Mouse (Mus musculus): ENCODE results near the gene Zfp330. TPM values are rescaled to one million over a fixed set of nuclear protein-coding genes. Genes with fewer than 3 reads are reported as not detected.

Gene Zfp330
- 82.2 and 83.8 TPM in 2 replicates for polyA plus RNA-seq (2015; fragmentation: Nextera tagmentation; extraction: Ambion mirVana)

DNA sequence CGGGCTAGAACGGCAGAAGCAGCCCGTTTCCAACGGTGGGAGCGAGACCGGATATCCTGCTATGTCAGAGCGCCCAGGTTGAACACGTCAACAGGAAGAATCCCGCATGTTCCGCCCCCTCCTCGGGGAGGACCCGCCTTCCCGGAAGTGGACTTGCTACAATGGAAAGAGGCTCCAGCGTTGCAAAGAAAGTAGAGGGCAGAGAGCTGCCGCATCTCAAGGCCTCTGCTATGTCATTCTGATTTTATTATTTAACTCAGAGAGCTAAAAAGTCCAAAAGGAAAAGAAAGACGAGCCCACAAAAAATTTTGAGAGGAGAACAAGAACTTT lies at the start of gene Zfp330:
Gene Zfp330, minus strand, starts transcription at position 68 of the 330 bp plus-strand sequence.
- Histone ChIP-seq H3K27ac (replicated peaks) (peak within 1 kb of the TSS; percentile 73), H3K27me3 (no peaks in the 10 kb centered on the region), H3K9me3 (no peaks in the 10 kb centered on the region), H3K4me1 (peaks cover 17% of the 10 kb centered on the region), H3K4me3 (peak within 1 kb of the TSS; percentile 65), H3K36me3 (peaks cover 30% of the 10 kb centered on the region), H3K9ac (replicated peaks) (peak within 1 kb of the TSS; percentile 78), H3K4me2 (replicated peaks) (peak within 1 kb of the TSS; percentile 84)
- WGBS, result under 1% methylated on average over 16 of the region's 16 CpGs
- peak; percentile 100 for ATAC-seq (replicated peaks)

GRCm38 (mm10) chr8:82777945-82778344 lies 4.0 kb upstream of the Zfp330 start:
- no peak overlapping the region for H3K27ac ChIP-seq (replicated peaks)
- no peaks in the 10 kb centered on the region for H3K9me3 ChIP-seq
- H3K4me2 ChIP-seq (replicated peaks), result no peak overlapping the region
- WGBS, result 91% methylated on average over 3 of the region's 3 CpGs
- H3K4me3 ChIP-seq, result no peak overlapping the region
- no peak for ATAC-seq (replicated peaks)
- no peaks in the 10 kb centered on the region for H3K36me3 ChIP-seq
- H3K27me3 ChIP-seq, result no peaks in the 10 kb centered on the region
- no peak overlapping the region for H3K9ac ChIP-seq (replicated peaks)
- peaks cover 13% of the 10 kb centered on the region for H3K4me1 ChIP-seq

DNA sequence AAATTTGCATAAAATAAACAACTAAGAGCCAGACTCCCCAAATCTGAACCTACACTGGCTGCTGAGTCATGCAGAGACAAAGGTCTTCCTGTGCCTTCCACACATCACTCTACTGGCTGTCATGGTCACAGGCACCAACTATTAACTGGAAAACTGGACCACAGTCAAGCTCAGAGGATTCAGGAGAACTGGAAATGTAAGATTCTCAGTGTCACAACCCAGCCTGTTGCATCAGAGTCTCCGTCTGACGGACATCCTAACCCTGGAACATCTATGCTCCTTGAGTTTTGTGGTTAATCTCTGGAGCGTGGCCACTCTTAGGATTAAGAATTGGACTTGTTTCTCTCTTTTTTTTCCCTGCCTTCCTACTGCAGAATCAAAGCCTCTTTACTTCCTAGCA lies 3.4 kb upstream of the Zfp330 start:
- Histone ChIP-seq H3K36me3 (peaks cover 3% of the 10 kb centered on the region; the same call in 1 of the 2 replicates), H3K27ac (replicated peaks) (no peak overlapping the region), H3K9me3 (no peaks in the 10 kb centered on the region), H3K4me2 (replicated peaks) (no peak overlapping the region), H3K4me1 (peaks cover 17% of the 10 kb centered on the region), H3K9ac (replicated peaks) (no peak overlapping the region), H3K4me3 (no peak overlapping the region), H3K27me3 (no peaks in the 10 kb centered on the region)
- ATAC-seq (replicated peaks), result no peak
- 85% methylated on average over 3 of the region's 3 CpGs for WGBS

DNA sequence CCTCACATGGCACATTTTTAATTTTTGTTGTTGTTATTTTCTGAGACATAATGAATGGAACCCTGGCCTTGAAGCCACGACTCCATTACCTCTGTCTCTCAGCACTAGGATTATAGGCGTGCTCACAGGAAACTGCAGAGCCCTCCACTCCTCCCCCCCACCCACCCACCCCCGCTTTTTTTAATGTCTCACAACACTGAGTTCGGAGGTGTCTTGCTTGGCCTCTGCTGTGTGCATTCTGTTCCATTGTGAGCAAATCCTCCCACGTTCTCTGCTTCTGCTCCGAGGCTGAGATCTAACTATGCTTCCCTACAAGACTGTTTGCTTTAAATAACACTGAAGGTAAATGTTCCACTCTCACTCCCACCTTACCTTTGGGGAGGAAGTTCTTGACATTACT lies 522 bp upstream of the Zfp330 start:
- H3K9ac ChIP-seq (replicated peaks), result peak overlapping the region; percentile 78
- ATAC-seq (replicated peaks), result peak; percentile 65
- peak overlapping the region; percentile 84 for H3K4me2 ChIP-seq (replicated peaks)
- H3K4me3 ChIP-seq, result peak overlapping the region; percentile 65
- H3K27me3 ChIP-seq, result no peaks in the 10 kb centered on the region
- H3K9me3 ChIP-seq, result no peaks in the 10 kb centered on the region
- peak overlapping the region; percentile 73 for H3K27ac ChIP-seq (replicated peaks)
- peaks cover 17% of the 10 kb centered on the region for H3K4me1 ChIP-seq
- peaks cover 30% of the 10 kb centered on the region for H3K36me3 ChIP-seq
- 45% methylated on average over 6 of the region's 6 CpGs for WGBS

DNA sequence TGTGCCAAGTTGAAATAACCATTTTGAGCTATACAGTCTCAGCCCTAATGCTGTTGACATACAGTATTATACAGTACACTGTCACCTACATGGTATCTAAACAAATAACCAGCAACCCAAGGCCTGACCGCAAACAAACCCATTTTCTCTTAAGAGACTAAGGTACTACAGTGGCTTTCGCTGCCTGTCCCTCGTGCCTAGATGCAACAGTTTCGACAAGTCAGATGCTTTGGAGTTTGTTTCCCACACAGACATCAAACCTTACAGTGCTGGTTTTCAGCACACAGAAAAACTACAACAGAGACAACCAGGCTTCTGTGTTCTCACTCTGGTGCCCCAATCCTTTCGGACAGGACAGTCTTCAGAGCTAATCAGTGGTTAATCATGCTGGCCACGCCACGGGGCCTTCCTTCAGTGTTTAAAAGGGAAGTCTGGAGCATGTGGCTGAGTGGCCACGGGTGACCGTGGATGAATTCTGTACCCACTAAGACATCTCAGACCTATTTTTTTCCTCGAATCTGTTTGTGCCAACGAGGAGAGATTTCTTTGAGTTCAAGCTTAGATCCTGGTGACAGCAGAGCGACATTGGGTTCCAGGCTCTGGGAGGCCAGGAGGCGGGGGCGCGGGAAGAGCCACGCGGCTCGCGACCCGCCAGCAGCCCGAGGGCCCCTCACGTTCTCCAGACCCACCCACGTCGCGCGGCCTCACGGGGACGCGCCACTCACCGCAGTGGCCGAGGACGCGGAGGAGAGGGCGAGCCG lies 448 bp downstream of the Zfp330 start:
- Histone ChIP-seq H3K9ac (replicated peaks) (peak overlapping the region; percentile 78), H3K4me1 (peaks cover 17% of the 10 kb centered on the region), H3K27ac (replicated peaks) (peak overlapping the region; percentile 73), H3K27me3 (no peaks in the 10 kb centered on the region), H3K4me3 (peak overlapping the region; percentile 65), H3K4me2 (replicated peaks) (peak overlapping the region; percentile 84), H3K36me3 (peaks cover 34% of the 10 kb centered on the region), H3K9me3 (no peaks in the 10 kb centered on the region)
- ATAC-seq (replicated peaks), result peak; percentile 45; the same call in 1 of the 2 replicates
- WGBS, result 5% methylated on average over 35 of the region's 35 CpGs

DNA sequence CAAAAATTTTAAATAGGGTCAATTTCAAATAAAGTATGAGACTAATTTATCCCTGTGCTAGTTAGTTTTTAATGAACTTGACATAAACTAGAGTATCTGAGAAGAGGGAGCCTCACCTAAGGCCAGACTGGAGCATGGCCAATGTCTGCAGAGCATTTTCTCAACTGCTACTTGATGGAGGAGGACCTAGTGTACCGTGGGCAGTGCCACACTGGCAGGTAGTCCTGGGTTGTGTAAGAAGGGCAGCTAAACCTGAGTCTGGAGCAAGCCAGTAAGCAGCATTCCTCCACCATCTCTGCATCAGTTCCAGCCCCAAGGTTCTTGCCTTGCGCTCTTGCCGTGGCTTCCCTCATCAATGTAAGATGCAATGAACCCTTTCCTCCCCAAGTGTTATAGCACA lies 3.1 kb downstream of the Zfp330 start:
- H3K27ac ChIP-seq (replicated peaks), result no peak overlapping the region
- no peak overlapping the region for H3K4me2 ChIP-seq (replicated peaks)
- no peaks in the 10 kb centered on the region for H3K9me3 ChIP-seq
- H3K27me3 ChIP-seq, result no peaks in the 10 kb centered on the region
- no peak overlapping the region for H3K9ac ChIP-seq (replicated peaks)
- ATAC-seq (replicated peaks), result no peak
- peaks cover 17% of the 10 kb centered on the region for H3K4me1 ChIP-seq
- 88% methylated on average over 3 of the region's 3 CpGs for WGBS
- H3K36me3 ChIP-seq, result peaks cover 56% of the 10 kb centered on the region
- no peak overlapping the region for H3K4me3 ChIP-seq

GRCm38 (mm10) chr8:82759071-82759470 lies 14.9 kb downstream of the Zfp330 start:
- Histone ChIP-seq H3K4me1 (no peaks in the 10 kb centered on the region), H3K9me3 (no peaks in the 10 kb centered on the region), H3K4me2 (replicated peaks) (no peak overlapping the region), H3K9ac (replicated peaks) (no peak overlapping the region), H3K4me3 (no peak overlapping the region), H3K27me3 (no peaks in the 10 kb centered on the region), H3K36me3 (peaks cover 24% of the 10 kb centered on the region), H3K27ac (replicated peaks) (no peak overlapping the region)
- ATAC-seq (replicated peaks), result no peak
- WGBS, result 51% methylated on average over 2 of the region's 2 CpGs

DNA sequence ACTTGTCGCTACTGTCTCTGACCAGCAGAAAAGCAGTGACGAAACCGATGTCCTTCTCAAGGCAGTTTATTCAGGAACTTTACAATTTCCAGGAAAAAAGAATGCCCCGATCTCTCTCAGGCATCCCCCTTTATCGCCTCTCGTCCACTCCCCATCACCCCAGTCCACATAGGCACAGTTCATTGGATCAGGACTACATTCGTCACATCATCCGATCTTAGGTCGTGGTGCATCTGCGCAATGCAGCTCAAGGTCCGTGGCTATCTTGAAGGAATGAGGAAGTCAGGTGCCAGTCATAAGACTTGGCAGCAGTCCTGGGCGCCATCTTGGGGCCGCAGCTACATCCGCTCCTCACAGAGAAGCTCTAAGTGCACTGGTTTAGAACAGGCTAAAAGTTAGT lies 19.0 kb downstream of the Zfp330 start:
- no peak overlapping the region for H3K9ac ChIP-seq (replicated peaks)
- no peak overlapping the region for H3K4me3 ChIP-seq
- no peaks in the 10 kb centered on the region for H3K4me1 ChIP-seq
- H3K4me2 ChIP-seq (replicated peaks), result no peak overlapping the region
- 95% methylated on average over 14 of the region's 14 CpGs for WGBS
- H3K27me3 ChIP-seq, result no peaks in the 10 kb centered on the region
- ATAC-seq (replicated peaks), result no peak
- no peaks in the 10 kb centered on the region for H3K36me3 ChIP-seq
- H3K27ac ChIP-seq (replicated peaks), result no peak overlapping the region
- no peaks in the 10 kb centered on the region for H3K9me3 ChIP-seq

DNA sequence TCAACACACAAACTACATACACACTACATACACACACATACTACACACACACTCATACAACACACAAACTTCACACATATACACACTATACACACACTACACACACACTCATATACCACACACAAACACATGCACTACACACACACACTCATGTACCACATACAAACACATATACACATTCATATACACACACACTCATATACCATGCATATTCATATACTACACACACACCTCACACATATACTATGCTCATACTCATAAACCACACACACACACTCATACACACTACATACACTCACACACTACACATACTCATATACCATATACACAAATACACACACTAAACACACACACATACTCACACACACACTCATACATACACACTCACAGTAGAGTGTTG lies 27.3 kb downstream of the Zfp330 start:
- Histone ChIP-seq H3K27ac (replicated peaks) (no peak overlapping the region), H3K36me3 (no peaks in the 10 kb centered on the region), H3K4me3 (no peak overlapping the region), H3K4me1 (no peaks in the 10 kb centered on the region), H3K9me3 (peaks cover 4% of the 10 kb centered on the region; the same call in 1 of the 2 replicates), H3K4me2 (replicated peaks) (no peak overlapping the region), H3K27me3 (no peaks in the 10 kb centered on the region), H3K9ac (replicated peaks) (no peak overlapping the region)
- ATAC-seq (replicated peaks), result no peak

DNA sequence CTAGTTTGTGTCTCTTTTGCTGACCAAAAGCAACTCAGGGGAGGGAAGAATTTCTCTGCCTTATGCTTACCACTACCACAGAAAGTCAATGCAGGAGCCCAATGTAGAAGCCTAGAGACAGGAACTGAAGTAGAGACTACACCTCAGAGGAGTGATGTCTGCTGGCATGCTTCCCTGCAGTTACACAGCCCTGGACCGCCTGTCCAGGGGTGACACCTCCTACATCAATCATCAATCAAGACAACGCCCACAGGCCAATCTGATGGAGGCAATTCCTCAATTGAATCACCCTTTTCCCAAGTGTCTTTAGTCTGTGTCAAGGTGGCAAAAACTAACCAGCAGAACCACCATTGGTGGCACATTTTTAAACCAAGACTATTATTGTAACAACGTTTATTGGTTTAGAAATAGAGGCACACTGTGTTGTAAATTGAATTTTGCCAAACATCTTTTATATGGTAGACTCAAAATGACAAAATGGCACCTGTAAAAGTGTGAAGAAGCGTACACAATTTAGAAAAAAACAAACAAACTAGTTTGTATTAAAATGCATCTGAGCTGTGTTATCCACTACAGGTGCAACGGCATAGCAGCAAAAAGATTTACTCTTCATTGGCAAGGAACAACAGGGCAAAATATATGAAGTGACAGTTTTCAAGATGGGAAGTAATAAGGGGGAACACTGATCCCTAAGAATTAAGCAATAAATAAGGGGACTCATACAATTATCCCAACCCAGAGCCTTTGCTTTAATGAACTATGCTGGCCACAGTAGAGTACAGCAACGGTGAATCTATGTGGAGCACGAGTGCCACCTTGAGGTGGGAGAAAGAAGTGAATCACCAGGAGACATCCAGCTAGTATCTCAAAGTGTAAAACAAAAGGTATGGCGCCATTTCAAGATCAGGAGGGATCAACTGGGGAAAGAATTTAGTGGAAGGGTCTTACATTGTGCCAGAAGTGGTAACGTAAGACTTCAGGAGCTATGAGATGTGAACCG lies 29.8 kb downstream of the Zfp330 start:
- Histone ChIP-seq H3K4me2 (replicated peaks) (no peak overlapping the region), H3K4me3 (no peak overlapping the region), H3K9ac (replicated peaks) (no peak overlapping the region), H3K27ac (replicated peaks) (no peak overlapping the region), H3K4me1 (no peaks in the 10 kb centered on the region), H3K9me3 (peaks cover 7% of the 10 kb centered on the region; the same call in 1 of the 2 replicates), H3K27me3 (no peaks in the 10 kb centered on the region), H3K36me3 (no peaks in the 10 kb centered on the region)
- WGBS, result 50% methylated on average over 10 of the region's 10 CpGs
- peak; percentile 93 for ATAC-seq (replicated peaks)
